Mouse (Mus musculus) T-helper 2 cell (primary cell): Measurements from ENCODE around the gene Sipa1l3.

Experiments used
- in situ Hi-C: fragments of 300-600 bp; cut with MboI, MseI; formaldehyde crosslinking; loops from one replicate; pipeline ENCODE4 v1.15.1; 2025; ENCODE audit warnings: high pct_unique_total_duplicates

Sipa1l3 gene

GRCm38 (mm10) chr7:29340838-29341237, 177.6 kb downstream of the Sipa1l3 start:
- in situ Hi-C loops = no loop called here

GRCm38 (mm10) chr7:29340247-29340646, 178.2 kb downstream of the Sipa1l3 start:
- in situ Hi-C loops = no loop called here

- in situ Hi-C loops = no loop called here
These were observed 179.3 kb downstream of the Sipa1l3 start for GRCm38 (mm10) chr7:29338984-29339679.

- in situ Hi-C loops = no loop called here
These were observed 180.0 kb downstream of the Sipa1l3 start for GRCm38 (mm10) chr7:29338351-29338919.

- in situ Hi-C loops = no loop called here
These were observed 180.7 kb downstream of the Sipa1l3 start for GRCm38 (mm10) chr7:29337766-29338165.

- in situ Hi-C loops = no loop called here
These were observed 181.6 kb downstream of the Sipa1l3 start for GRCm38 (mm10) chr7:29336795-29337319.

- in situ Hi-C loops = no loop called here
These were observed 182.4 kb downstream of the Sipa1l3 start for GRCm38 (mm10) chr7:29335841-29336671.

- in situ Hi-C loops = no loop called here
These were observed 183.2 kb downstream of the Sipa1l3 start for GRCm38 (mm10) chr7:29335276-29335675.

- in situ Hi-C loops = no loop called here
These were observed 184.3 kb downstream of the Sipa1l3 start for GRCm38 (mm10) chr7:29334156-29334555.

- in situ Hi-C loops = no loop called here
These were observed 189.5 kb downstream of the Sipa1l3 start for GRCm38 (mm10) chr7:29328984-29329383.

- in situ Hi-C loops = no loop called here
These were observed 191.4 kb downstream of the Sipa1l3 start for GRCm38 (mm10) chr7:29327087-29327486.

GRCm38 (mm10) chr7:29319337-29320307, 198.8 kb downstream of the Sipa1l3 start:
- in situ Hi-C loops = loop anchor here (5.0 kb wide), 1 partner anchor 53 kb away; no protein-coding TSS in a partner anchor

- in situ Hi-C loops = loop anchor here (5.0 kb wide), 1 partner anchor 54 kb away; no protein-coding TSS in a partner anchor
These were observed 200.1 kb downstream of the Sipa1l3 start for GRCm38 (mm10) chr7:29318115-29318911.

GRCm38 (mm10) chr7:29317558-29317957, 200.9 kb downstream of the Sipa1l3 start:
- in situ Hi-C loops = loop anchor here (5.0 kb wide), 1 partner anchor 55 kb away; no protein-coding TSS in a partner anchor

GRCm38 (mm10) chr7:29316976-29317375, 201.5 kb downstream of the Sipa1l3 start:
- in situ Hi-C loops = loop anchor here (5.0 kb wide), 1 partner anchor 55 kb away; no protein-coding TSS in a partner anchor

GRCm38 (mm10) chr7:29316137-29316734, 202.2 kb downstream of the Sipa1l3 start:
- in situ Hi-C loops = loop anchor here (5.0 kb wide), 1 partner anchor 56 kb away; no protein-coding TSS in a partner anchor

GRCm38 (mm10) chr7:29314844-29315628, 203.4 kb downstream of the Sipa1l3 start:
- in situ Hi-C loops = loop anchor here (5.0 kb wide), 1 partner anchor 57 kb away; no protein-coding TSS in a partner anchor

GRCm38 (mm10) chr7:29313572-29314261, 204.7 kb downstream of the Sipa1l3 start:
- in situ Hi-C loops = no loop called here
